Mouse (Mus musculus): ENCODE measurements around the gene Taf7l.

Gene Taf7l

DNA sequence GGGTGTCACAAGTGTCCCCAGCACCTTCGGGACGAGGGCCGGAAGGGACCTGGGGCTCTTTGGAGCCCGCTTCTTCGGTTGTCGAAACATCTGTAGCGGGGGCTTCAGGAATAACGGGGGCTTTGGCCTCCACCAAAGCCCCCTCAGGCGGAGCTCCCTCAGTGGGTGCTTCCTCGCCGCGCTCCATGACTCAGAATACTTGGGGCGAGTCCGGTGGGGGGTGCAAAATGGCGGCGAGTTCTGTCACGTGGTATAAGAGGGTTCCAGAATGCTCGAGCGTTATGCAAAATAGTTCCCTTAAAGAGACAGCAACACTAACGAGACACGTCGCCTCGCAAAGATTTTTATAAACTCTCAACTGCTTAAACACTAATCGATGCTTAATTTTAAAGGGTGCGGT is at the start of gene Taf7l:
Gene Taf7l, minus strand, starts transcription at position 201 of the 400 bp plus-strand sequence.
- in situ Hi-C loops (cut with MboI, MseI): no loop called here

DNA sequence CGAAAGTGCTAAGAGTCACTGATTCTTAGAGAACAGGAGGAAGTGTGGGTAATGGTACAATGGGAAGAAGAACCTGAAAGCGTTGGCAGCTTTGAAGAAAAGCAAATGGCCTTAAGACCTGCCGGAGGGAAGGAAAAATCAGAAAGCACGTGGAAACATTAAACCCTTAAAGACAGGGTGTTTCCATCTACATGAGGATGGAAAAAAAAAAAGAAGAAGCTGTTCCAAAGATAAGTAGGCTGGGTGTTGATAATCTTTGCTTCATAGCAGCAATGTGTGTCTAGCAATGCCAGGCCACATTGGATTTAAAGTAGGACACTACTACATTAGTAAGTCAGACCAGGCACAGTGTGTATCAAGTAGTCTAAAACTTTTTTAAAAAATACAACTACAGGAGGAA is 49.0 kb upstream of the Taf7l start:
- in situ Hi-C loops (cut with MboI, MseI): no loop called here

DNA sequence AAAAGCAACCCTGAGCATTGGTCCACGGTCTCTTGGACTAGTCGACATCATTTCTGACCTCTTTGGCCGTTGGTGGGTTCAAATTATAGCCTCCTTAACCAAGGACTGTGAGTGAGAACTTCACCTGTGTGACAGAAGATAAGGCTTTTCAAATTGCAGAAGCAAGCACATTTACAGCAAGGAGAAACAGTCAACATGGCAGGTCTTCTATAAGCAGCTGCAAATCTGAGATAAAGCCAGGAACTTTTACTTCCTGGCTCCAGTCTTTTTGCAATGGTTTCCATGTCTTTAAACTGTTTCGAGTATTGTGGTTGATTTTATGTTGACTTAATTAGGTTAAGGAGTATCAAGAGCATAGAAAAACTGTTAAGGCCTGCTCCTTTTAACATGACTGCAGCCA is 47.5 kb upstream of the Taf7l start:
- in situ Hi-C loops (cut with MboI, MseI): no loop called here

DNA sequence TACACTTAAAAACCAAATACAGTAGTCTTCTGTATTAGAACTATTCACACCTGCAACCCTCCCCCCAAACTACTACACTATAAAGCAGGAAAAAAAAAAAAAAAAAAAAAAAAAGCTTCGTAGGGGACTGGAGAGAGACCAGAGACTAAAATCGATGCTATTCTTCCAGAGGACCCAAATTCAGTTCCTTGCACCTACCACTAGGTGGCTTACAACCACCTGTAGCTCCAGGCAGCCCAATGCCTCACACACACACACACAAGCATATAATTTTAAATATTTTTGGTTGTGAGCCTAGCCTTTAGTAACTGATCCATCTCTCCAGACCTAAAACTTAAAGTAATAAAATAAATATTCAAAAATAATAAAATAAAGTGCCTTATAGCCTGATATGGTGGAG is 33.2 kb upstream of the Taf7l start:
- in situ Hi-C loops (cut with MboI, MseI): no loop called here

DNA sequence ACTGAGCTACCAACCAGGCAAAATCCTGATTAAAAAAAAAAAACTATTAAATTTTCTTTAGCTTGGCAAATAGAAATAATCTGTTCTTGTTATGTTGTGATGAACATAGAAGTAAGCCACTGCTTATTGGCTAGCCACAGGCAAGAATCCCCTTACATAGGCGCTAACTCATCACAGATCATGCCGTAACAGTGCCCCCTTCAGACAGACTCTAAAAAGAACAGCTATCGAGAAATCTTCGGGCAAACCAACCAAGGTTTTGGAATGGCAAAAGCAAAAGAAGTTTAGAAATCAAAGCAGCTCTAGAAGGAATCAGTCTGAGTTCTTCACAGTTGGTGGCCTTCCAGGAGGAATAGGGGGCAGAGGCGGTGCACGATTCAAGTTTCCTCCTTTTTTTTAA is 31.7 kb upstream of the Taf7l start:
- in situ Hi-C loops (cut with MboI, MseI): no loop called here

DNA sequence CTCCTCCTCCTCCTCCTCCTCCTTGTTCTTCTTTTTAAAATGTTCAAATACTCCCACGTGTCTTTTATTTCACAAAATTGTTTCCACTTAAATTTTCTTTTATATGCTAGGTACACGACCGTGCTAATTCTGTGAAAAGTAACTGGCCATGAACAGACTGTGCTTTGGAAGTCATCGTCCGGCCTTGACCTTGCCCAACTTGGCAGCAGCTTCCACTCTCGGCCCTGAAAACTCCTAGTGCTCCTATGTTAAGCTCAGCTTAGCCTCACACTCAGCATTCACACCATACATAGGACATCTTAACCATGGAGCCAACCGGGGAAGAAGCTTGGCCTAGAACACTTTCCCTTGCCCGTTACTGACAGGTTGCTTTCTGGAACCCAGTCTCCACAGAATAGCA is 24.4 kb upstream of the Taf7l start:
- in situ Hi-C loops (cut with MboI, MseI): no loop called here

DNA sequence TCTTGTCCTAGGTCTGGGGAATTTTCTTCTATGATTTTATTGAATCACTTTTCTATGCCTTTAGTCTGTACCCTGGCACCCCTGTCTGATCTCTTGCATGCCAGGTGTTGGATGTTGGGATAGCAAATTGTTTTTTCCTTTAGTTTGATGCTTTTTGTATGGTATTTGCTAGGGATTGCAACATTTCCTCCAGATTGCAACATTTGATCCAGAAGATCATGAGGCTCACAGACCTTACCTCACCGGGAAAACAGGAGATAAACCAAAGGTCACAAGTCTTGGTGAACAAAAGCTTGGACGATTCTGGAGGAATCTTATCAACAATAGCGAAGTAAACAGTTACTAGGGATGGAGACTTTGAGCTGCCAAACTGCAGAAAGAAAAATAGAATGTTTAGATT is 5.4 kb upstream of the Taf7l start:
- in situ Hi-C loops (cut with MboI, MseI): no loop called here

DNA sequence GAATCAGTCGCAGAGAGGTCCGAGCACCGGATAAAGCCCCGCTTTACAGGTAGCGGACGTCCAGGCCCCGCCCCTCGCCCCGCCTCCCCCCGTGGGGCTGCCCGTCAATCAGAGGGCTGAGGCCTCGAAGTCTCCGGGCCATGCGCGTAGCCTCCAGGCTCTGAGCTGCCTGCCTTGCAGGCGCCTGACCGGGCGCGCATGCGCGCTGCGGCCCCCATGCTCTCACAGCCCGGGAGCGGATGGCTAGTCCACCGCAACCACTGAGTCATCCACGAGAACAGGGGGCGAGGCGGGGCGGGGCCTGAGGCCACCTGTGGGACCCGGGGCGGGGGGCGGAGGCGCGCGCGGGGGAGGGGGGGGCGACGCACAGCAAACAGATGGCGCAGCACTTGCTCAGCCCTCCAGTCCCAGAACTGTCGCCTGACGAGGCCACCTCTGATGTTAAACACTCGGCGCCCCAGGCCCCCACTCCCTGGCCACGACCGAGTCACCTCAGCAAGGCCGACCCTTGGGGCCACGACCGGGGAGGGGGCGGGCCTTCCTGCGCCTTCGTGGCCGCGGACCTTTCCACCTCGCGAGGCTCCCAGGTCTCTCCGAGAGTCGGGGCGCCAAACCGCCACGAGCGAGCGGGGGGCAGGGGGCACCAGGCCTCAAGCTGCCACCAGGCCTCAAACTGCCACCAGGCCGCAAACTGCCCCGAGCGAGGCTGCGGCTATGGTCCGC is 1.1 kb downstream of the Taf7l start:
- in situ Hi-C loops (cut with MboI, MseI): no loop called here

DNA sequence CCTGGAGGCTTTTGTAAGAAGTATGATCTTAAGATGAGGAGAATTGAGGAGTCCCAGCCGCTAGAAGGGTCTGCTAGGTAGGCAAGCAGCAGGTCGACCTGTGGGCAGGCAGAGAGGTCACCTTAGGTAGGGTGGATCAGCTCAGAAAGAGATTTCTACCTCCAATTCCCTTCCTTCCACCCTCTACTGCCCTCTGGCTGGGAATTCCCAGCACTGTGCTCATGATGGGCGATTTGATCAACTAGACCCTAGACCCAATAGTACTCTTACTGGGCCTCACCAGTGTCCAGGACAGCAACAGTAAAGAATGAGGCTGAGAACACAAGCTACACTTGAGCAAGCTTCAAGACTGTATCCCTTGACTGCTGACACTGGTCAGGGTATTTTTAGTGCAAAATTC is 49.0 kb downstream of the Taf7l start:
- in situ Hi-C loops (cut with MboI, MseI): no loop called here

DNA sequence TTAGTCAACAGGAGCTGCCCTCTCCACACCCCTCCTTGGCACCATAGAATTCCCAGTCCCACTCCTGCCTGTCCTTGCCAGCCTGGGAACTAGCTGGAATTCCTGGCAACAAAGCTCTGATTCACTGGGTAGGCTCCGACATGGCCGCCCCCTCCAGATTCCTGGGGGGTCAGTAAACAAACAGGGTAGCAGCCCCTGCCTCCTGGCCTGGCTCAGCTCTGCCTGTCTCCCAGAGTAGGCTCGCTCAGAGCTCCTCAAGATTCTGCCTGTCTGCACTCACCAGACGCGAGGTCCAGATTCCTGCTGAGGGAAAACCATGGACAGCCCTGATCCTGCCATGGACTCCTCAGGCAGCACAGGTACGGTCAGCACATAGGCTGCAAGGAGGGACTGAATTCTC is 49.5 kb downstream of the Taf7l start:
- in situ Hi-C loops (cut with MboI, MseI): no loop called here

DNA sequence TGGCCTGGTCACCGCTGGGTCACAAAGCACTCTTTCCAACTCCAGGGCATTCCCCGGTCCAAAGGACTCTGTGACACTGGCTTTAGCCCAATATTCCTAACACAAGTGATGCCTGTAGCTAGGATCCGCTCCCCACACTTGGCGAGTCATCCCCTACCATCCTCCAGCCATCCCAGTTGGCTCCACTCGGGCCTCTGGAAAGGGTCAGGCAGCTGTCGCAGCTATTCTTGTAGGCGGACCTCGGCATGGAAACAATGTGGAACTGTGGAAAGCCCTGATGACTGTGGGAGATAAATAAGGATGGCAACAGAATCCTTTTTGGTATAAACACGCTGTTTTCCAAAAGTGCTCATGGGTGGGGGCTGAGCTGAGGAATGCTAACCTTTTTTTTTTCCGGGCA is 50.5 kb downstream of the Taf7l start:
- in situ Hi-C loops (cut with MboI, MseI): no loop called here

DNA sequence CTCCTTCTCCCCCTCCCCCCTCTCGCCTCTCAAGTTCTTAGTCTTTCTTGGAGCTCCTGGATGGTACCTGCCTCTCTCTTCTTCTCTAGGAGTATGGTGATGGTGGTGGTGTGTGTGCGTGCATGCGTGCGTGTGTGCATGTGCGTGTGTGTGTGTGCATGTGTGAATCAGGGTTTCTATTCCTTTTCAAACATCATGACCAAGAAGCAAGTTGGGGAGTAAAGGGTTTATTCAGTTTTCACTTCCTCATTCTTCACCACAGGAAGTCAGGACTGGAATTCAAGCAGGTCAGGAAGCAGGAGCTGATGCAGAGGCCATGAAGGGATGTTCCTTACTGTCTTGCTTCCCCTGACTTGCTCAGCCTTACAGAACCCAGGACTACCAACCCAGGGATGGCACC is 52.0 kb downstream of the Taf7l start:
- in situ Hi-C loops (cut with MboI, MseI): no loop called here

DNA sequence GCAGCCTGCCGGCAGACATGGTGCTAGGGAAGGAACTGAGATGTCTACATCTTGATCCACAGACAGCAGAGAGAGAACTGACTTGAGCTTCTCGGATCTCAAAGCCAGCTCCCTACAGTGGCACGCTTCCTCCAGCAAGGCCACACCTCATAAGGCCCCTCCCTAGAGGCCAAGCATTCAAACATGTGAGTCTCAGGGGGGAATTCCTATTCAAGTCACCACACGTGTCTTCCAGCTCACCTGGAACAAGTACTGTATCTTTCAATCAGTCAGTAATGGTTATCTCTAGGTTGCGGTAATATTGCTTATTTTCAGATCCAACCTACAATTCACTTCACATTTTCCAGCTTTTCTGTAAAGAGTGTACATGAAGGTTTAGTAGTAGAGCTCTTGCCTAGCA is 56.2 kb downstream of the Taf7l start:
- in situ Hi-C loops (cut with MboI, MseI): no loop called here

DNA sequence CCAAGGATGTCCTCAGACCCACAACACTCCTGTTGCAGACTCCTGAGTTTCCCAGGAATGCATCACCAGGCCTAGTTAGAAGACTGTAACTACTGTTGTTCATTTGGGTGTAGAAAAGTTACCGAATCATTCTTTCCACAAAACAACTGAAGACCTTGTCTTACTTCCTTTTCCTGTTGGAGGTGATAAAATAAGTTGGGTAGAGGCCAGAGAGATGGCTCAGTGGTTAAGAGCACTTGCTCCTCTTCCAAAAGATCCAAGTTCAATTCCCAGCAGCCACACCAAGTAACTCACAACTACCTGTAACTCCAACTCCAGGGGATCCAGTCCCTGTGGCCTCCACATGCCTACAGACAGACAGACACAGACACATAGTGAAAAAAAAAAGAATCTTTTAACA is 64.2 kb downstream of the Taf7l start:
- in situ Hi-C loops (cut with MboI, MseI): no loop called here
